Comparison of ENCODE assay signal across 8 mouse cellular contexts in the genomic region with DNA sequence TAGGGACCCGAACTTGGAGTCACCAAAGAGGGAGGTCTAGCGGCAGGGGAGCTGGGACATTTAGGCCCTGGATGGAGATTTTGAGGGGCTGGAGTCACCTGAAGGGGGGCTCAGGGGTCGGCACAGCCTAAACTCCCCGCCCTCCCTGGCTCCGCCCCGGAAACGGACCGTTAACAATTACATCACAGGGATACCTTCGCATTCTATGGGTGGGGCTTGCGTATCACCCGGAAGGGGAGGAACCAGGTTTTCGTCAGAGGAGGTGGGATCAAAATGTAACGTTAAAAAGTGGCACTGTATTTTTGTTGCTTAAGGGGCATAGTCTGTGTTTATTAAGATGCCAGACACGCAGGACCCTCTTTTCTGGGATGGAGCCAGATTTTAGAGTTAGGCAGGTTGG. TPM values are rescaled to one million over a fixed set of nuclear protein-coding genes. Genes with fewer than 3 reads are reported as not detected.
DNase-seq lines count a peak whose midpoint lies in the region; ATAC-seq and TF ChIP-seq lines count a peak whose summit lies in the region.
"Not testable (repeated sequence)": the region's sequence is repeated elsewhere in the genome, so short reads cannot be mapped to it uniquely, and the experiment has no call there.

Gene Ccl27a, minus strand, starts transcription at position 246 of the 400 bp plus-strand sequence.

- not testable (repeated sequence) for H3K36me3 ChIP-seq in CH12.LX (replicated peaks in 1 of 2; ENCODE audit: control insufficient read depth in 1 of 2, insufficient read depth in 1 of 2, low read length in 1 of 2); forebrain, embryonic 16.5 days (ENCODE audit: control insufficient read depth, insufficient read depth); liver, embryonic 13.5 days; neural tube, embryonic 11.5 days (ENCODE audit: control insufficient read depth, insufficient read depth, low read length); splenic B cell, adult 2 months (ENCODE audit: control insufficient read depth, insufficient read depth, low read length, poor library complexity, severe bottlenecking)

- 1% methylated on average over 12 of the region's 14 CpGs for WGBS in forebrain, embryonic 16.5 days
- 2% methylated on average over 12 of the region's 14 CpGs for WGBS in liver, embryonic 13.5 days (ENCODE audit: insufficient replicate concordance)
- 0% methylated on average over 12 of the region's 14 CpGs for WGBS in neural tube, embryonic 11.5 days

- TF ChIP-seq EP300 in CH12.LX (IDR thresholded peaks at IDR 0.05; ENCODE audit: low read length), result not testable (repeated sequence)

- TF ChIP-seq CTCF in CH12.LX (conservative IDR thresholded peaks at IDR 0.05 in 1 of 2, IDR thresholded peaks at IDR 0.05 in 1 of 2; ENCODE audit: low read depth in 2 of 2, low read length in 2 of 2), result not testable (repeated sequence)

- H3K4me1 ChIP-seq in CH12.LX (ENCODE audit: control insufficient read depth in 1 of 2, insufficient read depth in 2 of 2); forebrain, embryonic 16.5 days (replicated peaks; ENCODE audit: control insufficient read depth, insufficient read depth, low read length); neural tube, embryonic 11.5 days (ENCODE audit: control insufficient read depth, insufficient read depth, low read length): not testable (repeated sequence)
- peaks cover 14% of the 10 kb centered on the region for H3K4me1 ChIP-seq in liver, embryonic 13.5 days (replicated peaks)

- not testable (repeated sequence) for ATAC-seq in forebrain, embryonic 16.5 days; liver, embryonic 13.5 days (ENCODE audit: low read depth); neural tube, embryonic 11.5 days (ENCODE audit: insufficient read depth, low FRiP score, low TSS enrichment)

- H3K27ac ChIP-seq in CH12.LX (ENCODE audit: insufficient read depth, low read depth), result peak within 1 kb of the TSS; percentile 68
- H3K27ac ChIP-seq in forebrain, embryonic 16.5 days (ENCODE audit: low read length), result peak within 1 kb of the TSS; percentile 58
- H3K27ac ChIP-seq in liver, embryonic 13.5 days; neural tube, embryonic 11.5 days (ENCODE audit: low read depth, low read length): not testable (repeated sequence)

- not testable (repeated sequence) for TF ChIP-seq RAD21 in CH12.LX (IDR thresholded peaks at IDR 0.05; ENCODE audit: low read depth, low read length)

- H3K27me3 ChIP-seq in CH12.LX (replicated peaks); forebrain, embryonic 16.5 days (replicated peaks; ENCODE audit: control insufficient read depth, insufficient read depth, low read length); liver, embryonic 13.5 days; neural tube, embryonic 11.5 days (ENCODE audit: control insufficient read depth, insufficient read depth, low read length); splenic B cell, adult 2 months (ENCODE audit: control insufficient read depth, insufficient read depth, low read length, poor library complexity, severe bottlenecking): not testable (repeated sequence)

- TF ChIP-seq POLR2A in CH12.LX (IDR thresholded peaks at IDR 0.05; ENCODE audit: low read depth, low read length), result not testable (repeated sequence)

- H3K9me3 ChIP-seq in CH12.LX (replicated peaks; ENCODE audit: low read length); forebrain, embryonic 16.5 days (ENCODE audit: control insufficient read depth, low read length); liver, embryonic 13.5 days (replicated peaks); neural tube, embryonic 11.5 days (ENCODE audit: control insufficient read depth, low read length): not testable (repeated sequence)

- intact Hi-C loops in heart, postnatal 25 days (cut with DNase I), result not testable (repeated sequence)

- peak; percentile 88 for DNase-seq in CH12.LX (ENCODE audit: extremely low read depth)
- DNase-seq in cerebellum, adult 11-12 months, result peak; percentile 90
- peak; percentile 67 for DNase-seq in heart, postnatal 25 days (ENCODE audit: low spot score)
- DNase-seq in kidney, postnatal 4 days, result peak; percentile 87 to 91
- DNase-seq in liver, embryonic 13.5 days, result peak; percentile 75
- peak; percentile 86 for DNase-seq in neural tube, embryonic 11.5 days (ENCODE audit: low spot score)
- peak; percentile 93 for DNase-seq in splenic B cell, adult 2 months (ENCODE audit: low read depth, low spot score)

- H3K9ac ChIP-seq in CH12.LX (ENCODE audit: insufficient read depth, low read depth), result peak within 1 kb of the TSS; percentile 61; the same call in 1 of the 2 replicates
- H3K9ac ChIP-seq in forebrain, embryonic 16.5 days (replicated peaks; ENCODE audit: low read depth, low read length), result peak within 1 kb of the TSS; percentile 48; the same call in 1 of the 2 replicates
- H3K9ac ChIP-seq in liver, embryonic 13.5 days, result peak within 1 kb of the TSS; percentile 45; the same call in 1 of the 2 replicates
- H3K9ac ChIP-seq in neural tube, embryonic 11.5 days (ENCODE audit: low read length), result not testable (repeated sequence)

- H3K79me2 ChIP-seq in CH12.LX (replicated peaks; ENCODE audit: control insufficient read depth, extremely low read depth, insufficient read depth, poor library complexity, severe bottlenecking), result not testable (repeated sequence)

- peak within 1 kb of the TSS; percentile 43 to 58 (median 51) for H3K4me3 ChIP-seq in CH12.LX (replicated peaks in 1 of 3; ENCODE audit: low read depth in 2 of 3, low read length in 2 of 3, poor library complexity in 1 of 3)
- H3K4me3 ChIP-seq in forebrain, embryonic 16.5 days (replicated peaks; ENCODE audit: low read length), result peak within 1 kb of the TSS; percentile 39
- peak within 1 kb of the TSS; percentile 56 for H3K4me3 ChIP-seq in liver, embryonic 13.5 days (replicated peaks)
- H3K4me3 ChIP-seq in neural tube, embryonic 11.5 days (ENCODE audit: low read depth, low read length), result peak within 1 kb of the TSS; percentile 35

- dilution Hi-C loops in CH12.LX (cut with MboI; ENCODE audit: extremely low pct_ligation_motif_present, extremely low pct_unique_long_range_greater_than_20kb, low sequenced_read_pairs), result not testable (repeated sequence)

- peak within 1 kb of the TSS; percentile 64 for H3K4me2 ChIP-seq in CH12.LX (ENCODE audit: insufficient read depth, low read depth, poor library complexity, severe bottlenecking)
- H3K4me2 ChIP-seq in forebrain, embryonic 16.5 days (ENCODE audit: low read length), result peak within 1 kb of the TSS; percentile 52
- H3K4me2 ChIP-seq in liver, embryonic 13.5 days, result peak within 1 kb of the TSS; percentile 69
- H3K4me2 ChIP-seq in neural tube, embryonic 11.5 days (ENCODE audit: low read depth), result peak within 1 kb of the TSS; percentile 40

- in situ Hi-C loops in CH12.LX (cut with MboI; ENCODE audit: low pct_ligation_motif_present, low pct_unique_long_range_greater_than_20kb, low sequenced_read_pairs), result not testable (repeated sequence)

RNA-seq across cellular contexts. Expression of gene Ccl27a, which starts in this region (rescaled TPM):
- 3.1 and 5.6 TPM in 2 replicates for total RNA-seq in CH12.LX (2012; rRNA removed)
- 2.5 and 3.3 TPM in 2 replicates for total RNA-seq in CH12.LX (2014; rRNA removed)
- polyA plus RNA-seq in CH12.LX (2012; ENCODE audit: insufficient read length, low read depth), result 2.7 and 6.4 TPM in 2 replicates
- 199 and 219 TPM in 2 replicates for polyA plus RNA-seq in forebrain, embryonic 16.5 days (2015; fragmentation: Nextera tagmentation; extraction: Ambion mirVana)
- 10 to 100 TPM; 11.6 to 17.2 TPM for total RNA-seq in heart, postnatal 25 days (2021)
- polyA plus RNA-seq in liver, embryonic 13.5 days (2015; fragmentation: Nextera tagmentation; extraction: Ambion mirVana), result 7.1 and 7.6 TPM in 2 replicates
- polyA plus RNA-seq in neural tube, embryonic 11.5 days (2014; fragmentation: Nextera tagmentation; extraction: Ambion mirVana), result 64.8 and 69.6 TPM in 2 replicates
